In the genomic region with DNA sequence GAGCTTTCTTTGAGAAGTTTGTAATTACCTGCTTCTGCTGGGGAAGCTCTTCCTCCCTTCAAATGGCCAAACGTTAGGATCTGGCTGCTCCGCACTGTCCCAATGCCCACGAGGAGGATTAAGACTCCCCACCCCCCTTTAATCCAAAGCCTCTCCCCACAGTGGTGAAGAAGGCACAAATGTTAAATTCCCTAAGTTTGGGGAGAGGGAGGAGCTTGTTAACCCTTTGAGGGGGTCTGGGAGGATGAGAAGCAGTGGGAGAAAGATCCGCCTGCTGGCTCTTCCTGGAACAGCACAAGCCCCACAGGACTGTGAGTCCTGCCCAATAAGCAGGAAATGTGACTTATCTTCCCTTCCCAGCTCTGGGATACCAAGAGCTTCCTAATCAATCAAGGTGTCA, we compare ENCODE assay signal across 12 mouse cellular contexts. TPM values are rescaled to one million over a fixed set of nuclear protein-coding genes. Genes with fewer than 3 reads are reported as not detected.
DNase-seq lines count a peak whose midpoint lies in the region; ATAC-seq lines count a peak whose summit lies in the region.
"Had no signal": no experiment of that assay in that cellular context is flagged by ENCODE, and none has a peak within 500 bp of the region (broad histone marks: within the 10 kb centered on the region; RNA-seq: fewer than 3 reads in every experiment).

No protein-coding gene starts in this region.

- H3K27ac ChIP-seq in hindbrain, embryonic 10.5 days = peak overlapping the region; percentile 78; the same call in 1 of the 2 replicates
- no peak overlapping the region for H3K27ac ChIP-seq in midbrain, embryonic 16.5 days (ENCODE audit: low read length)
- H3K27ac ChIP-seq: limb, embryonic 15.5 days had no signal

- intact Hi-C loops in left cerebral cortex, postnatal 4 days (cut with DNase I) = no loop called here

- H3K9me3 ChIP-seq in hindbrain, embryonic 10.5 days = no peaks in the 10 kb centered on the region
- H3K9me3 ChIP-seq in midbrain, embryonic 16.5 days (replicated peaks; ENCODE audit: control insufficient read depth, low read length, poor library complexity, severe bottlenecking) = no peaks in the 10 kb centered on the region
- H3K9me3 ChIP-seq: heart, embryonic 12.5 days; limb, embryonic 15.5 days had no signal

- H3K4me3 ChIP-seq in hindbrain, embryonic 10.5 days = peak overlapping the region; percentile 20
- no peak overlapping the region for H3K4me3 ChIP-seq in midbrain, embryonic 16.5 days (ENCODE audit: low read depth, low read length)
- H3K4me3 ChIP-seq: heart, embryonic 12.5 days; limb, embryonic 15.5 days had no signal

- H3K4me1 ChIP-seq in hindbrain, embryonic 10.5 days (replicated peaks) = peaks cover 34% of the 10 kb centered on the region
- no peaks in the 10 kb centered on the region for H3K4me1 ChIP-seq in midbrain, embryonic 16.5 days (ENCODE audit: control insufficient read depth, insufficient read depth, low read length)

- 0 out of 2 replicates have a peak, but pooled peaks have one; percentile 41 for ATAC-seq in midbrain, embryonic 16.5 days

- DNase-seq in left cerebral cortex, postnatal 4 days = peak; percentile 48
- no peak for DNase-seq in left cerebral cortex, adult 11 months (ENCODE audit: low spot score)
- DNase-seq in cerebellum, adult 11 months = peak; percentile 57
- DNase-seq in hindbrain, embryonic 10.5 days (ENCODE audit: low spot score) = peak; percentile 56
- no peak for DNase-seq in urinary bladder, postnatal 4 days (ENCODE audit: low spot score in 2 of 2)
- DNase-seq in adrenal gland, postnatal 10 days = no peak
- no peak for DNase-seq in gastrocnemius, postnatal 10 days
- DNase-seq: right cerebral cortex, postnatal 4 days had no signal

- H3K4me2 ChIP-seq in midbrain, embryonic 16.5 days (ENCODE audit: low read length) = no peak overlapping the region
- H3K4me2 ChIP-seq: heart, embryonic 12.5 days; limb, embryonic 15.5 days had no signal

- WGBS in hindbrain, embryonic 10.5 days = 11% methylated on average over 4 of the region's 4 CpGs
- 12% methylated on average over 4 of the region's 4 CpGs for WGBS in midbrain, embryonic 16.5 days

- H3K36me3 ChIP-seq in hindbrain, embryonic 10.5 days = no peaks in the 10 kb centered on the region
- no peaks in the 10 kb centered on the region for H3K36me3 ChIP-seq in midbrain, embryonic 16.5 days (ENCODE audit: control insufficient read depth, insufficient read depth, low read length)
- H3K36me3 ChIP-seq: heart, embryonic 12.5 days; limb, embryonic 15.5 days had no signal

- no peak overlapping the region for H3K9ac ChIP-seq in midbrain, embryonic 16.5 days (ENCODE audit: low read depth, low read length)
- H3K9ac ChIP-seq: heart, embryonic 12.5 days; limb, embryonic 15.5 days had no signal

- H3K27me3 ChIP-seq in hindbrain, embryonic 10.5 days (ENCODE audit: insufficient read depth, poor library complexity, severe bottlenecking) = peaks cover 8% of the 10 kb centered on the region; the same call in 1 of the 2 replicates
- no peaks in the 10 kb centered on the region for H3K27me3 ChIP-seq in midbrain, embryonic 16.5 days (ENCODE audit: control insufficient read depth, insufficient read depth, low read depth, low read length)
- H3K27me3 ChIP-seq: CH12.LX had no signal

RNA-seq across cellular contexts. Expression of gene Cnpy1, which starts 7.5 kb away (rescaled TPM):
- under 1 TPM; 0.14 TPM for total RNA-seq in left cerebral cortex, postnatal 4 days (2021)
- 46.7 and 69.8 TPM in 2 replicates for polyA plus RNA-seq in hindbrain, embryonic 10.5 days (2016; fragmentation: Nextera tagmentation; extraction: Ambion mirVana)
- 34.3 and 34.5 TPM in 2 replicates for polyA plus RNA-seq in midbrain, embryonic 16.5 days (2015; fragmentation: Nextera tagmentation; extraction: Ambion mirVana)
- under 1 TPM; 0.09 to 0.15 TPM for total RNA-seq in adrenal gland, postnatal 10 days (2021)
- not detected for total RNA-seq in gastrocnemius, postnatal 10 days (2021)
- polyA plus RNA-seq: limb, embryonic 15.5 days had no signal

Comparison
In these comparisons a context has a peak if more than half of its experiments do, and no peak if none do; other contexts are left out.
1. DNase-seq: peak in left cerebral cortex, postnatal 4 days (single experiment), cerebellum, adult 11 months (single experiment) and hindbrain, embryonic 10.5 days (single experiment); none in left cerebral cortex, adult 11 months (single experiment), urinary bladder, postnatal 4 days (0 of 2), adrenal gland, postnatal 10 days (single experiment) and gastrocnemius, postnatal 10 days (single experiment).